Mouse (Mus musculus): ENCODE data around the gene Stkld1.

GRCm38 (mm10) chr2:26984640-26985039 lies 50.8 kb downstream of the Stkld1 start:
- TF ChIP-seq FLI1 (IDR thresholded peaks at IDR 0.05; ENCODE audit: low read length) (no peak), GATA1 (IDR thresholded peaks at IDR 0.05; ENCODE audit: borderline replicate concordance, low read length) (no peak)

All from megakaryocyte, embryonic 14.5 days (primary cell).